Mouse (Mus musculus) thymus, adult 18-20 months (tissue): ENCODE results near the gene Spred2.
A peak's percentile ranks its signal among the peaks of the same experiment; 100 is the strongest.

Experiments
- DNase-seq, 2 experiments: peaks; one replicate each; pipeline ENCODE4 v3.0.0; 2022; ENCODE audit warnings: mixed read lengths in 2 of 2

Spred2 gene

GRCm38 (mm10) chr11:19959006-19959405 lies 34.8 kb downstream of the Spred2 start:
- no peak for DNase-seq

GRCm38 (mm10) chr11:19959897-19960296 lies 35.7 kb downstream of the Spred2 start:
- no peak for DNase-seq

DNA sequence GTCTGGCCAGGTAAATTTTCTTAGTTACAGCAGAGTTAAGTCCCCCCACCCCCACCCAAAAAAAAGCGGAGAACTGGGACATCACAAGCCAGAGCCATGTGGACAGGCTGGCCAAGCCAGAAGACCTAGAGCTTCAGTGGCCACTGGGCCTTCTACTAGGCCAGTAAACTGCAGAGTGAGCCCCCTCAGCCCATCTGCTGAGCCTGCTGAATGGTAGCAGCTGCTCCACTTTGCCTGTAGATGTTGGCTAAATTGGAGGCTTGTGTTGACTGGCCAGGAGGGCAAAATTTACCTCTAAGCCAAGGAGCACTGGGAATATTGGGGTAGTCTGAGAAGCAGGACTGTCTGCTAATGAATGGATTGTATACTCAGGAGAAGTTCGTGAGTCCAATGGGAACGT lies 36.4 kb downstream of the Spred2 start:
- no peak for DNase-seq

DNA sequence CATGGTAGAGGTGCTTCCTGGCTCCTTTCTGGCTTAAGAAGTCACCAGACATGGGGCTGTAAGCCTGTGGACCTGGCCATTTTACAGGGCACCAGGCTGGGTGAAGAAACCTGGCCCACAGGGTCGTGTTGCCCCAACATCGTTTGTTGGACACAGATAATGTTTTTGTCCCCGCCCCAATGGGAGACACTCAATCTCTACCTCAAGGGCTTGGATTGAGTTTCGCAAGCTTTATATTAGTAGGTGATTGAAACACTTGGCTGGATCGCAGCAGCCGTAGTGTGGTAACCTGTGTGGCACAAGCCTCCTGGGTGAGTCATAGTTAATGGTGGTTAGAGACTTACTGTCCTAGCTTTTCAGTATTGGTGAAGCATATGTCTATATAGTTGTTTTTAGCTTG lies 36.9 kb downstream of the Spred2 start:
- no peak for DNase-seq

- no peak for DNase-seq
Observed at GRCm38 (mm10) chr11:19961766-19962365, 37.7 kb downstream of the Spred2 start.

- DNase-seq = peak in 1 of 2 experiments; percentile 20
Observed at GRCm38 (mm10) chr11:19962796-19963195, 38.6 kb downstream of the Spred2 start.

GRCm38 (mm10) chr11:19963717-19964141 lies 39.6 kb downstream of the Spred2 start:
- no peak for DNase-seq

- no peak for DNase-seq
Observed at GRCm38 (mm10) chr11:19964333-19964732, 40.2 kb downstream of the Spred2 start.

- no peak for DNase-seq
Observed at GRCm38 (mm10) chr11:19965037-19965611, 40.9 kb downstream of the Spred2 start.

- DNase-seq = no peak
Observed at GRCm38 (mm10) chr11:19965664-19966063, 41.5 kb downstream of the Spred2 start.

DNA sequence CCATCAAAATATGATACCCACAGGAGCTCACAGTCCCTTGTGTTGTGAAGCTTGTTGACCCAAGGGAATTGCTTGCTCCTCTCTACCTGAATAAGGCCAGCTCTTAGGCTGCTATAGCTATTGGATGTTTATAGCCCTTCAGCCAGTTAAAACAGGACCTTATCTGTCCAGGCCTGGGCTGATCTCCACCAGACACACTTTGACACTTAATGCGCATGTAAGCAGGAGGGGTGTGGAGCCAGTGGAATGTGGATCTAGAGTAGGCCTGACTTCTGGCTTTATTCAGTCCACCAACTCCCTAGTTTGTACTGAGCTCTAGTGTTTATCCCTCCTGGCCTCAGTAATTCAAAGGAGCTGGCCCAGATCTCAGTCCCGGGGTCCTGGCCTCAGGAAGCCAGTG lies 42.1 kb downstream of the Spred2 start:
- no peak for DNase-seq

DNA sequence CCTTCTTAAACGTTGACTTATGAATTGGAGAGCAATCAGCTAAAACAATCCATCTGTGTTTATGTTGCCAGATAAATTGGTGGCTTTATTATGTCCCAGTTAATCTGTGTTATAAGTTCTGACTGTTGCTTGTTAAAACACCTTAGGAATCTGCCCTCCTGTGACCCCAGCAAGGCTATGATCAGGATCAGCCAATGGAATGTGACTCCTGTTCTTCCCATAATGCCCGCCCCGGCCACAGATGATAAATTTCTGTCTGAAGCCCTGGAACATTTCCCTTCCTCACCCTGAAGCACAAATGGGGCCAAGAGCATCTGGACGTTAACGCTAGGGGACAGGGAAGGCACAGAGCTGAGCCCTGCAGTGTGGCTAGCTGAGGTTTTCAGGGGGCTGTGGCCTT lies 45.4 kb downstream of the Spred2 start:
- DNase-seq = no peak

DNA sequence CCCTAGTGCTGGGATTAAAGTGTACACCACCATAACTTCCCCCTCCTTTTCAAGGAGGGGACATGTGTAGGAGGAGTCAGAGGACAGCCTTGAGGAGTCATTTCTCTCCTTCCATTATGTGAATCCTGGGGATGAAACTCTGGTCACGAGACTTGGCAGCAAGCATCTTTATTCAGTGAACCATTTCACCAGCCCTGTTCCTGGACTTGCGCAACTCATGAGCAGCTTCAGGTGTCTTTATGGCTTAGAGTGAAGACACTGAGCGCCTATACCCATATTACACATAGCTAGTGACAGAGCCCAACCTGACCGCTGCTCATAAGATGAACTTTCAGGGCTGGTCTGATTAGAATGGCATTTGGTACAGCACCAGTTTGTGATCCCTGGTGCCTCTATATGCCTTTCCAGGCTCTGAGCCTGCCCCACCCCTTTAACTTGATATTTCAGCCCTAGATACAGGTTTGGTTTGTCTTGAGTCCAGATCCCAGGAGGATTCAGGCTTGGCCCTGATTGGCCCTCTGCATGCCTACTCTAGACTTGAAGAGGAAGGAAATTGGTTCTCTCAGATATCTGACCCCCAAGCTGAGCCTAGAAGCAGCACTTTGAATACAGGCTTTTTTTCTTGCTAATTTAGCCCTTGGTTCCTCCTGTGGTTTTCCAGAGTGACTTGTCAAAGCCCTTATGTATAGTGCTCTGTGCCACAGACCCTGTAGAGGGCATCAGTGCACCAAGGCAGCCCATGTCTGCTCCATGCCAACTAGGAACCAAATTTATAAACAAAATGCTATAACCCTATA lies 48.0 kb downstream of the Spred2 start:
- DNase-seq = no peak

- no peak for DNase-seq
Observed at GRCm38 (mm10) chr11:19973032-19973790, 49.0 kb downstream of the Spred2 start.

DNA sequence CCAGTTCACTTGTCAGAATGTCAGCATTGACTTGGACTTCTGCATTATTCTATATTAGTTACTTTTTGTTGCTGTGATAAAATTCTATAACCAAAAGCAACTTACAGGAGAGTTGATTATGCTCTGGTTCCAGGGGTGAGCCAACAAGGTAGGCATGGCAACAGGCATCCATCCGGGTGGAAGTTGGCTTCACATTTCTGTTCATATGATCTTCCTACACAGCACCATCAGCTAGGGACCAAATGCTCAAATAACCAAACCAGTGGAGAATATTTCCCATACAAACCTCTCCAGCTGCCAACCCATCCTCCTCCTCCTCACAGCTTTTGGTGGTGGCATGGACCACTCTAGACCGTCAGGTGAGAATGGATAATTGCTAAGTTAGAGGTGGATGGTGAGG lies 51.9 kb downstream of the Spred2 start:
- no peak for DNase-seq

DNA sequence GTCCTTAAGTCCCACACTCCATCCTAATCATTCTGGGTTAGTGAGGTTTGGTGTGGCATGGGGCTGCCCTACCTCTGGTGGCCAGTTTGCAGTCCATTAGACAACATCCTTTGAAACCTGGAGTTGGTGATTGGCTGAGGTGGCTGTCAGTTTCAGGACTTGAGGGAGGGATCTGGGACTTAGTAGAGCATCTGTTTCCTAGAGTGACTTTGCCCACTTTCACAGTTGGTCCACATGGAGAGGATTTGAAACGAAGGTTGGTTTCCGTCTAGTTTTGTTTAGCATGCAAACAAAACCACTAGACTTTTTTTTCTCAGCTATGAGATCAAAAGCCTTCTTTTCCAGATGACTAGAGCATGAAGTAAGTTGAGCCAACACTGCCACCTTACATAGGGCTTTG lies 53.5 kb downstream of the Spred2 start:
- no peak for DNase-seq

GRCm38 (mm10) chr11:19979338-19979737 lies 55.2 kb downstream of the Spred2 start:
- no peak for DNase-seq

GRCm38 (mm10) chr11:19982113-19982512 lies 57.9 kb downstream of the Spred2 start:
- DNase-seq = no peak

DNA sequence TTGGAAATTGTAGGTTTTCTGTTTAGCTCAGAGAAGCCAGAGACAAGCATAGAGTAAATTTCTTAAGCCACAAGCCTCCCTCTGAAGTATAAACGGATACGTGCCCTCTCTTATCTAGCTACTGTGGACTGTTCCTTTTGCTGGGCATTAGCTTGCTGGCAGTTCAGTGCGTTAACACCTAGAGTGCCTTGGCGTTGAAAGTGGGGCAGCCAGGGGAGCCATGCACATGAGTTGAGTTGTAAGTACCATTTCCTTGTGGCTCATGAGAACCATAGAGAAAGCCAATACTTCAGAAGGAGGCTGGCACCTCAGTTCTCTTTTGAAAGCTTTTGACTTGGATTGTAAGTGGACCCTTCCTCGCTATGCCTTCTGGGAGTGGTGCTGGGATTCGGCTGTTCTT lies 58.6 kb downstream of the Spred2 start:
- DNase-seq = no peak

GRCm38 (mm10) chr11:19983298-19983697 lies 59.1 kb downstream of the Spred2 start:
- no peak for DNase-seq

- DNase-seq = no peak
Observed at GRCm38 (mm10) chr11:19984029-19984428, 59.9 kb downstream of the Spred2 start.

DNA sequence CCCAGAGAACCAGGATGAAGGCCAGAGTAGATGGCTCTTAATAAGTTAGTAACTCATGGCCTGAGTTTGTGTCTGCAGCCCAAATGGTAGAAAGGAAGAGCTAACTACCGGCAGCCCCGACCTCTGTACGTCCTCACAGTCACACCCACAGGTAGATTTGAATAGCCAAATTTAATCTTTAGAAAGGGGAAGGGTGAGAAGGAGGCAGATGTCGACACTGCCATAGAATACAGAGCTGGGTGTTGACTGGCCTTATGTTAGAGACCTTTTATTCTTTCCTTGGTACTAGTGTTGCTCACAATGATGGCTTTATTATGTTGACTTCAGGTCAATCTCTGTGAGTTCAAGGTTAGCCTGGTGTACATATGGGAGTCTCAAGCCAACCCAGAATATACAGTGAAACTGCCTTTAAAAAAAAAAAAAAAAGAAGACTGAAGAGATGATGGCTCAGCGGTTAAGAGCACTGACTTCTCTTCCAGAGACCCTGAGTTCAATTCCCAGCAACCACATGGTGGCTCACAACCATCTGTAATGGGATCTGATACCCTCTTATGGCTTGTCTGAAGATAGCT lies 61.2 kb downstream of the Spred2 start:
- DNase-seq = no peak

DNA sequence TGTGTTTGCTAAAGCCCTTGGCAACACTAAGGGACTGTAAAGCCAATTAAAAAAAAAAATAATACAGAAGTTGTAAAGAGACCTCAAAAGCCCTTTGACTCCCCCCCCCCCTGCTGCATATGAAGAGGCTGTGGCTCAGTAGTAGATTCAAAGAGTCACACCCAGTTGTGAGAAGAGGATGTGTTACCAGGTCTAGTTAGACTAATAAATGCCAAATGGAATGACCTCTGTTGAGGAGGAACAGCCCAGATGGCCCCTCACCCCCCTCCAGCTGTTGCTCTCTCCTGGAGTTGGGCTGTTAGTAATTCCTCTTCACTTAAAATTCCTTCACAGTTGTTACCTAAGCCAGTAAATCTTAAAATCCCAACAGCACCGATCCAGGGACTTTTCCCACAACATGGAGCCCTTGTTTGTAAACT lies 62.3 kb downstream of the Spred2 start:
- no peak for DNase-seq
